Mouse (Mus musculus): ENCODE data around the gene Nyap2.

- no peak for TF ChIP-seq CTCF (IDR thresholded peaks at IDR 0.05; ENCODE audit: low read depth)
- no peak for TF ChIP-seq EP300 (IDR thresholded peaks at IDR 0.05; ENCODE audit: low read depth)
Measured at GRCm38 (mm10) chr1:81058340-81058739, 18.4 kb upstream of the Nyap2 start.
